Comparison of ENCODE assay signal across 21 mouse cellular contexts in genomic region chr10:120446206-120446605, GRCm38 (mm10). TPM values are rescaled to one million over a fixed set of nuclear protein-coding genes. Genes with fewer than 3 reads are reported as not detected.
DNase-seq lines count a peak whose midpoint lies in the region; ATAC-seq and TF ChIP-seq lines count a peak whose summit lies in the region.
"Had no signal": no experiment of that assay in that cellular context is flagged by ENCODE, and none has a peak within 500 bp of the region (broad histone marks: within the 10 kb centered on the region; RNA-seq: fewer than 3 reads in every experiment).

No protein-coding gene starts in this region.

- peaks cover 3% of the 10 kb centered on the region; the same call in 1 of the 2 replicates for H3K4me1 ChIP-seq in bone marrow macrophage, adult 2 months (ENCODE audit: control insufficient read depth, insufficient read depth, low read length)

- peak; percentile 38 for DNase-seq in kidney, postnatal 10 days
- DNase-seq in kidney, adult 11 months, result no peak
- no peak for DNase-seq in left cerebral cortex, postnatal 14 days (ENCODE audit: low spot score in 2 of 2)
- no peak for DNase-seq in adipocyte (ENCODE audit: low spot score)
- DNase-seq: adrenal gland, postnatal 10 days; cerebellum, adult 9-10 months; heart, postnatal 14 days; lung, adult 18-20 months; right cerebral cortex, adult 18-20 months; right cerebral cortex, postnatal 4 days; thymus, postnatal 14 days had no signal

- TF ChIP-seq CTCF in bone marrow macrophage, adult 2 months (IDR thresholded peaks at IDR 0.05; ENCODE audit: low read depth, low read length), result no peak

- intact Hi-C loops in left cerebral cortex, postnatal 14 days (cut with DNase I), result no loop called here

- peak overlapping the region; percentile 17; the same call in 1 of the 2 replicates for H3K27ac ChIP-seq in bone marrow macrophage, adult 2 months (ENCODE audit: insufficient read depth, low read depth, low read length)
- H3K27ac ChIP-seq: embryonic facial prominence, embryonic 10.5 days; forebrain, embryonic 15.5 days; heart, embryonic 13.5 days; hindbrain, embryonic 14.5 days; midbrain, embryonic 10.5 days; neural tube, embryonic 15.5 days had no signal

- no peak overlapping the region for H3K4me3 ChIP-seq in bone marrow macrophage, adult 2 months (ENCODE audit: insufficient read depth, low read length)
- H3K4me3 ChIP-seq: embryonic facial prominence, embryonic 10.5 days; forebrain, embryonic 15.5 days; heart, embryonic 13.5 days; midbrain, embryonic 10.5 days; neural tube, embryonic 15.5 days had no signal

- peak; percentile 95 for ATAC-seq in granulocyte monocyte progenitor cell, adult 5-6 weeks (replicated peaks; ENCODE audit: poor library complexity, severe bottlenecking)
- ATAC-seq in megakaryocyte progenitor cell, adult 5-6 weeks (replicated peaks; ENCODE audit: poor library complexity), result peak; percentile 87
- ATAC-seq: activated CD4-positive, CD25-positive, alpha-beta regulatory T cell, adult 4 months; forebrain, embryonic 15.5 days had no signal

- TF ChIP-seq POLR2A in bone marrow macrophage, adult 2 months (IDR thresholded peaks at IDR 0.05; ENCODE audit: borderline replicate concordance, low read depth, low read length), result no peak

RNA-seq across cellular contexts. Expression of gene Hmga2, which starts 30.1 kb away (rescaled TPM):
- 1.8 and 2.7 TPM in 2 replicates for polyA plus RNA-seq in bone marrow macrophage, adult 2 months (2012; ENCODE audit: insufficient read depth, insufficient read length, missing spikeins)
- 0.60 and 4.5 TPM in 2 replicates for total RNA-seq in granulocyte monocyte progenitor cell, adult 5-6 weeks (2014; fragmentation: Nextera tagmentation)
- 0.15 and 0.78 TPM in 2 replicates for total RNA-seq in granulocyte monocyte progenitor cell, adult 5-6 weeks (2017)
- 2.9 and 4.3 TPM in 2 replicates for total RNA-seq in megakaryocyte progenitor cell, adult 5-6 weeks (2015)
- total RNA-seq in megakaryocyte progenitor cell, adult 5-6 weeks (2017), result 0.50 and 1.4 TPM in 2 replicates
- under 1 TPM in 1 of 2 experiments, not detected in 1; 0.11 TPM for total RNA-seq in left cerebral cortex, postnatal 14 days (2021)
